Mouse (Mus musculus) olfactory bulb, adult 2 months (tissue): ENCODE measurements around the gene Olfr911-ps1.

Source experiments
- CTCF ChIP-seq: fragments of 200-500 bp; IDR thresholded peaks from 2 replicates; pipeline ENCODE4 v1.5.1; 2012; ENCODE audit warnings: low read depth, mild to moderate bottlenecking, low read length, moderate library complexity; ENCODE audit not compliant: insufficient read depth
- POLR2A ChIP-seq: fragments of 200-500 bp; IDR thresholded peaks from 2 replicates; pipeline ENCODE4 v1.6.1; 2012; ENCODE audit warnings: mild to moderate bottlenecking, low read depth, low read length, moderate library complexity; ENCODE audit not compliant: insufficient read depth

DNA sequence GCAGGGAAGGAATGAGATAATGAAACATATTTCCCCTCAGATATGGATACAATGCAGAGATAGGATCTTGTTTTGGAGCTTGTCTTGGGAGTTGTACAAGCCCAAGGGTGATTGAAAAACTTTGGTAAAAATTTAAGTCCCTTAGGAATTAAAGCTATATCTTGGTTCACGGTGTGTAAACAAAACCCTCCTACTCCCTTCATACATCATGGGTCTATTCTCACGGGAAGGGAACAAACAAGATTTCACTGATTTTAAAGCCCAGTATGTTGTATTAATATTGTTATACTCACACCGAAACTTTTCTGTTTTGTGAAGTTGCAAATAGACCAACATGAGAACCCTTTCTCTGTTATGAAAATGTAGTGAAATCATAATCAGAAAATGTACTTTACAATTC lies 34.6 kb upstream of the Olfr911-ps1 start, which contains the start of gene Olfr906:
- TF ChIP-seq CTCF (no peak), POLR2A (no peak)
